Mouse (Mus musculus) liver (tissue): ENCODE results near the gene Jakmip3.

Experiments
- DNase-seq: peaks from one replicate; pipeline ENCODE4 v3.0.0-alpha.2; 2020; ENCODE audit warnings: mixed read lengths

Jakmip3 gene

DNA sequence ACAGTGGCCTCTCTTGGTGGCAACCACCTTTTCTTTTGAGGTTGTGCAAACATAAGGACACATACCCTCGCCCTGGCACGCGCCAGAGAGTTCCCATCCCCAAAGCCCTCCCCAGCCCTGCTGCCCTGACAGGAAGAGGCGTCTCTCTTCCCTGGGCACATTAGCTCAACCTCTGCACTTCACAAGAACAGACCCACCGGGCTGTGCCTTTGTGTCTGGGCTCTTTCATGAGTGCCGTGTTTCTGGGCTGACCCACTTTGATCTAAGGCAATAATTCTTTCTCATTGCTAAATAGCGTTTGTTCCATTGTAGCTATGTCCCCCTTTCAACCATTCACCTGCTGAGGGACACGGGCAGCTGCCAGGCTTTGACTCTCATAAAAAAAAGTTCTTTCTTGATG, 7.8 kb downstream of the Jakmip3 start:
- DNase-seq = no peak

DNA sequence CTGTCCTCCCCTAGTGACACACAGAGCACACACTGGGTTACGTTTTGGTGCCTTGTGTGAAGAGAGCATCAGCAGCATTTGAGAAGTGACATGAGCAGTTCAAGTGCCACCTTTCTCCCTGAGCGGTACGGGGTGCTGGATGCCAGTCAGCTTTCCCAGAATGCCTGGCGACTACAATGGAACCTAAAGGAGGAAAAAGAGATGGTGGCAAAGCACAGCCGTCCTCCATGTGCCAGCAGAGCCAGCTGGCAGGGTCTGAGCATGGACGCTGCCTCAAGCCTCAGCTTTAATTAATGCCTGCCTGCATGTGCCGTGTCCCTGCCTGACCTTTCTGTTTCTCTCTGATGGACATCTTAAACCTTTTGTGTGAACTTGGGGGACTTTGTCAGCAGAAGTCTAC, 15.3 kb downstream of the Jakmip3 start:
- DNase-seq = no peak

DNA sequence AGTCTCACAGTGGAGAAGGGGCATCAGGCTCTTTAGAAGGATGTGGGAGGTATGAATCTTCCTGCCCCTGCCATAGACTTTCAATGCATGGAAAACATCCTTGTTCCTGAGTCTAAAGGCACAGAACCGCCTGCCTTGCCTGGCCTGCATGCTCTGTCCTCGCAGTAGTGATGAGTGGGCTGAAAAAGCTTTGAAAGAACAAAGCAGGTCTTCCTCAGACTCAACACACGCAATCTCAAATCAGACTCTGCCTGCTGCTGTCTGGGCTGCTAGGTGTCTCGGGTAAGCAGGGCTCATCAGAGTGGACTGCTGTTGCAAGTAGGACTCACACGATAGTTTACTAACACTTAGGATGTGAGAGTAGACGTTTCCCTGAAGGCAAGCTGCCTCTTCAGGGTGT, 16.6 kb downstream of the Jakmip3 start:
- no peak for DNase-seq

DNA sequence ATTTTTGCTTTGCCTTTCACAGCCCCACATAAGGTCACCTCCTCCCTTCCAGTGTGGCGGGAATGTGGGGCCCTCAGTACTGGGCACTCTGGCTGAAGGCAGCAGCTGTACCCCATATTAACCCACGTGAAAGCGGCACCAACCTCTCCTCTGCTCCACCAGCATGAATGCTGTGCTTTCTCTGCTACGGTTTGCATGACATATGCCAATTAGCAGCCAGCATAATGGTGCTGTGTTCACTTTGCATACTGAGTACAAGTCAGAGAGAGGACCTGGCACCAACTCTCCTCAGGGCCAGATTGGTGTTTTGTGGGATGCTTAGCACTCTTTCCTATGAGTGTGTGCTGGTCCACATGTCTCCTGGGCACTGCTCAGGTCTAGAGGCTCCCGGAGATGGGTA, 19.2 kb downstream of the Jakmip3 start:
- DNase-seq = no peak

DNA sequence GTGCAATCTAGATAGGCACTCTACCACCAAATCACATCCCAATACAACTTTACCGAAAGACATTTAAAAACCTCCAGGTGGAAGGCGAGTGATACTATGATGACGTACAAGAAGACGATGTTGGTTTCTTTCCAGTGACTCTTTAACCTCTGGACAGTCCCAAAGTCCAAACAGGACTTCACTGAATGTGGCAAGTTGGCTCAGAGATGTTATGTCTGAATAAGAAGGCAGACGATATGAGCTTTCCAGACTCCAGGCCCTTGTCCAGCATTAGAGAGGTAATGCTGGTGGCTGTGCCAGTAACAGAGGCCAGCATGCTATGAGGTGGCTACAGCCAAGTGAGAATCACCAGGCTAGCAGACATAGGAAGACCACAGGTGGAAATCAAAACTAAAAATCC, 23.2 kb downstream of the Jakmip3 start:
- DNase-seq = no peak

DNA sequence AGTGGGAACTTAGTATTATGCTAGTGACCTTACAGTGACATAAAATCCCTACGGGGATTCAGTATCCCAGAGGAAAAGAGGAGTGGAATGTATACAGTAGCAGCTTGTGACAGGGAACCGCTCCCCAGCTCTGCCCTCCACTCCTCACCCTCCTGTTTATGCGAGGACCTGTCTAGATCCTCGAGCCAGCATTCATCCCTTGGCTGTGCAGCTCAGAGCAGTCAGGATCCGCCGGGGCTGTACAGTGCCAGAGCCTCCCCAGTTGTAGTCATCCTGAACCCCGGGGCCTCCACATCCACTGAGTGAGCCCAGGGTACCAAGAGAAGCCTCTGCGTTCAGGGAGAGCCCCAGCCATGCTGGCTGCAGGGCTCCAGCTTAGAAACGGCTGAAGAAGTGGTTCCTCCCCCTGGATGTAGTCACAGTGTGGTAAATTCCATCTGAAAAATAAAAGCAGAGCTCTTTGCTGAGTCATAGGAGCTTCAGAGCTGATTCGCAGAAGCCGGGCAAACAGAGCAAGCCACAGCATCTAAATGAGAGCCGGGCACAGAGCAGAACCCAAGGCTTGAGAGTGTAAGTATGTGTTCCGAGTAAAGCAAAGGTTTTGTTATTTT, 27.6 kb downstream of the Jakmip3 start:
- no peak for DNase-seq

DNA sequence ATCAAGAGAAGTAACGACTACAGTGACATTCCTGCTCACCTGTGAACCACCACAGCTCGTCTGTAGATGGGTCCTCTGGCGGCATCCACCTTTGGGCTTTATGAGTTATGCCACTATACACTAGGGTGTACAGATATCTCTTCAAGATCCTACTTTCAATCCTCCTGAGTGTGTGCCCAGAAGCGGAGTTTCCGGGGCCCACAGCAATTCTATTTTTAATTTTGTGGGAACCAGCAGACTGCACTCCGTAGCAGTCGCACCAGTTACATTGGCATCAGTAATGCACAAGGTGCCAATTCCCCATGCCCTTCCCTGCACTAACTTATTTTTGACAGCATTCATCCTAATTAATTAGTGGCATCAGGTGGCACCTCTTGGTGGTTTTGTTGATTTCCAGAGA, 37.0 kb downstream of the Jakmip3 start:
- no peak for DNase-seq

DNA sequence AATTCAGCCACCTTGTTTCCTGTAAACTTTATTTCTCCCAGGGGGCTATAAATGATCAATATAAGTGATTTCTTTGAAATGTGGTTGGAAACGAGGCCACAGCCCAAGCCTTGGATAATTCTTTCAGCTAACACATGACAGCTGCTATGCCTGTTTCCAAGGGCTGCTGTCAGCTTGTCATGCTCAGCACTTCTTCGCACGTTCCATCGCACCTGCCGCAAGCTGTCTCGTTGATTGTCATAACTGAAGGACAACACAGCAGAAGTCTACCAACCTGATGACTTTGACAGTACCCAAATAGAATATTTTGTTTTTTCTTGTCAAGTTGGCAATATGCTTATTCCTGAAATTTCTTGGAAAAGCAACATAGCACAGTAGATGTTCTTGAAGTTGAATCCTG, 44.0 kb downstream of the Jakmip3 start:
- no peak for DNase-seq

DNA sequence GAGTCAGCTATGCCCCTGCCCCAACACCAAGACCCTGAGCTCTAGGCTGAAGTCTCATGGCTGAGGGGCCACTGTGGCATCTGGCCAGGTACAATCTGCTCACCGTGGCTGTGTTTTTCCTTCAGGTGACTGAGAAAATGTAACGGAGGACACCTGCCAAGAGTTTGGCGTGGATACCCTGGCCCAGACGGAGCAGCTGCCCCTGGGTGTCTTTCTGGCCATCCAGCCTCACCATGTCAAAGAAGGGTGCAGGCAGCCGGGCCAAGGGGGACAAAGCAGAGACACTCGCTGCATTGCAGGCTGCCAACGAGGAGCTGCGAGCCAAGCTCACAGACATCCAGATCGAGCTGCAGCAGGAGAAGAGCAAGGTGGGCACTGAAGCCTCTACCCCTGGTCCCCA, 48.6 kb downstream of the Jakmip3 start:
- no peak for DNase-seq

DNA sequence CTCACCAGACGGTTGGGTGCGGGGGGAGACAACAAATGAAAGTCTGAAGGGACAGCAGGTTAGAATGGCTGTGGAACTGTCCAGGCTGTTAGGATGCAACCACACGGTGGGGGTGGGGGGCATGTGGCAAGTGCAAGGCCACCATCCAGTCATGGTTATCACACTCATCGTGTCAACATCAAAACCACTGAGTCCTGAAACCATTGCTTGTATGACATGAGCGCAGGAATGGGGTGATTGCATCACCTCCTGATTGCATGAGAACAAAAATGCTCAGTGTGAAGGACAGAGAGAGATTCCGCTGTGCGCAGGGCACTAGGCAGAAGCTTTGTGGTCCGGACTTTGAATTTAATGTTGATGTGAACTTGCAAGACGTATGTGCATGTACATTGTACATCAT, 62.2 kb downstream of the Jakmip3 start:
- DNase-seq = no peak

DNA sequence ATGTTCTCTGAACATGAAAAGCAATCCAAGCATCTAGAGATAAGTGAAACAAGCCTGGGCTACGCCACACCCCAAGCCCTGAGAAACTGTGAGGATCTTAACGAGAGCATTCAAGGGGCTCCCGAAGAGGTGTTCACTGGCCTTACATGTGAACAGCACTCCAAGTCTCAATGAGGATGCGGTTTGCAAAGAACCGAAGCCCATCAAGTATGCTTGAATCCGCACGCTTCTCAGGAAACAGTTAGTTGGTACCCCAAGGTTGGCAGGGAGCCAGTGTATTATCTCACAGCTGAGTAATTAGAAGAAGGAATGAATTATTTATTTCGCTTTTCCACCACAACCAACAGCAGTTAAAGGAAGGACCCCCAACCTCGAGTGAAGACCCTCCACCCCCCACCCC, 62.7 kb downstream of the Jakmip3 start:
- DNase-seq = no peak

DNA sequence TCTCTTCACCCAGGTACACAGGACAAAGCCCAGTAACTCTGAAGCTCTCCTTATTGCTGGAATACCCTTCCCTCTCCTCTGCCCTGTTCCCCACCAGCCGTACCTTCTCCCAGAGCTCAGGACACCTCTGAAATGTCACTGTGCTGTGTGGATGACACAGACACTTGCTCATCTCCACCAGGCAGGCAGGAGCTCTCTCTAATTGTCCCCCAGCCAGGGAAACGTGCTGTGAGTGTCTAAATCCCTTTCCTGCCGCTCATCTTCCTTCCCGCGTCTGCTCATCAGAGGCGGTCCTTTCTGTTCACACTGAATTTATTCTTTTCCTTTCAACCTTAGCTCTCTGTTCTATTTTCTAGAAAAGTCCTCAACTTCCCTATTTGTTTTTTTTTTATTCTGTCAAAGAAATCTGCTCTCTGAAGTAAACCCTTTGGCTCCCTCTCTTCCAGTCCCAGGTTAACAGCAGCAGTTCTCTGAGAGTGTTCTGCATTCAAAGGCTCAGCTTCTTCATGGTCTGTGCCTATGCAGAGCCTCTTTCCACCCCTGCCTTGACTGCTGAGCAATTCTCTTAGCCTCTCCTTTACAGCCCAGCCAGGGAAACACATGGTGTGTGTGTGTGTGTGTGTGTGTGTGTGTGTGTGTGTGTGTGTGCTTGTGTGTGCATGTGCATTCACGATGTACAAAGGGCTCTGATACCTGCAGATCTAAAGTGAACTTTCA, 69.4 kb downstream of the Jakmip3 start:
- DNase-seq = no peak

DNA sequence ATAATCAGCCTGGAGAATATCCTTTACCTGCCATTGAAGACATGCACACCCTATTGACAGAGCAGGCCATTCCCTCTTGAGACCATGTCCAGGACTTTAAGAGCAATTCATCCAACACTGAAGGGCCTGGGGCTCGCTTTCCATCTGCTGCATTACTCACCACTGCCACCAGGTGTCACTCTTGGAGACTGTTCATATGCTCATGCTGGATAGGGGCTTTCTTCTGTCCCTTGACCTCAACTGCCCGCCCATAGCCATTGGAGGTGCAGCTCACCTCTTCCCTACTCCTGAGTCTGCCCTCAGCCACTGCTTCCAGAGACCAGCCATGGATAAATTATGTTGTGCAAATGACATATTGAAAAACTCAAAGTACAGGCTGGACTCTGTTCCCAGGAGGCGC, 70.5 kb downstream of the Jakmip3 start:
- peak; percentile 42 for DNase-seq

DNA sequence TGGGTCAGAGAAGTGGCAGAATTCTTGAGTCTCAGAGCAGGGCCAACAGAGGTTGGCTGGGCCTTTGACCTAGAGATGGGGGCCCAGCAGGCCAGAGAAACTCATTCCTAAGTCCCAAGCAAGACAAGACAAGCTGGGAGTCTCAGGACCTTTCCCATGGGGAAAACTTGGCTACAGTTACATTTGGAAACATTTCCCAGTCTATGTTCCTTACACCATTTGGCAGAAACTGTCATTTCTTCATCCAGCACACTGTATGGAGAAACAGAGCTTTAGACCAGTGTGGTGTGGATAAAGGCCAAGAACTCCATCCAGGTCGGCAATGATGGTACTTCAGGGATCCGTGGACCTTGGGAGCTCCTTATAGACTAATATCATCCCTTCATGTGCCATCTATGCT, 71.1 kb downstream of the Jakmip3 start:
- DNase-seq = no peak

DNA sequence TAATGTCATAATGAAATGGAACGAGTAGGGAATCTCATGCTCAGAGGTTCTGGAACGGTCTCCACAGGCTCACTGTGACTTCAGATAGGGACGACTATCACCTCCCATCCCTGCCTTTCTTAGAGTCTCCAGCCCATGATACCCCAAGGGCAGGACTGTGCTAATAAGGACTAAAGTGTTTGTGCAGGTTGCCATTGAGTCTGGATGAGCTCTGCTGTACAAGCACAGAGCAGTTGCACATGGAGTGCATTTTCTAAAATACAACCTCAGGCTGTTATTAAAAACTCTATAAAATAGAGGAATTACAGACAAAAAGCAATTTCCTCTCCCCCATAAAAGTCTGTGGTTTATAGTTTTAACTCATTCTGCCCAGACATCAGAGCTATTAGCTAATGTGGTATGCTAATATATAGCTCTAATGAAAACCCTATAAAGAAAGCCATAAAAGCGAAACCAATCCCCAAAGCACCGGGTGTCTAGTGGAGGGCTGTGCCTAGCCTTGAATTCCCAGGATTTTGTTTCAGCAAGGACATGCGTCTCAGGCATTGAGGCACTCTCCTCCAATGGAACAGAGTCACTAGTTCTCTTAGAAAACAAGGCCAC, 72.3 kb downstream of the Jakmip3 start:
- no peak for DNase-seq

DNA sequence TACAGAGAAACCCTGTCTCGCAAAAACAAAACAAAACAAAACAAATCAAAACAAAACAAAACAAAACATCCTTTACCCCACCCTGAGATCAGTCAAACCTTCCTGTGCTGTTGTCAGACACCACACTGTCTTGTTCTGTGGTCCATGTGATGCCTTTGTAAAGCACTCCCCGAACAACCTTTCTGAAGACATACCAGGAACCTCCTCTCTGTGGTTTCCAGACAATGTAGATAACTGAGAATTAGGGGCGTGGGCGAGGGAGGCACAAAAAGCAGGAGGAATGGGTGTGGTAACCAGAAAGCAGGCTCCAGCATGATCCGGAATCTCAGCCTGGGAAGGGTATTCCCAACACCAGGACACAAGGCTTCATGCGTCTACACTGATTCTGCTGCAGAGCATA, 74.6 kb downstream of the Jakmip3 start:
- DNase-seq = no peak

DNA sequence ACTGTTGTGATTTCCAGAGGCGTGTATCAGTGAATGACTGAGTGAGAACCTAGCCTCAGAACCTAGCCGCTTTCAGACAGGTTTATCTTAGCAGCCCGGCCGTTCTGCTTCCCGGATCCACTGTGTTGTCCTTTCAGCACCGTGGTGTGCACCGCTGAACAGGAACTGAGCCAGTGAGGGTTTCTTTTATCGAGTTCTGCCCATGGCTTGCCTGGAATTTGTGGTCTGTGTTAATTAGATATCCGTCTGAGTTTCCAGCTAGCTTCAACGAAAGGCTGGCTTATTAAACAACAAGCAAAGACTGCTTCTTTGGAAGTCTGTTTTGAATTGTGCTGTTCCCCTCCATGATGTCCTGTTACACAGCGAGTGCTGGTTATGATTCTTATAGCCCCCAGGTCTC, 75.8 kb downstream of the Jakmip3 start:
- DNase-seq = no peak

DNA sequence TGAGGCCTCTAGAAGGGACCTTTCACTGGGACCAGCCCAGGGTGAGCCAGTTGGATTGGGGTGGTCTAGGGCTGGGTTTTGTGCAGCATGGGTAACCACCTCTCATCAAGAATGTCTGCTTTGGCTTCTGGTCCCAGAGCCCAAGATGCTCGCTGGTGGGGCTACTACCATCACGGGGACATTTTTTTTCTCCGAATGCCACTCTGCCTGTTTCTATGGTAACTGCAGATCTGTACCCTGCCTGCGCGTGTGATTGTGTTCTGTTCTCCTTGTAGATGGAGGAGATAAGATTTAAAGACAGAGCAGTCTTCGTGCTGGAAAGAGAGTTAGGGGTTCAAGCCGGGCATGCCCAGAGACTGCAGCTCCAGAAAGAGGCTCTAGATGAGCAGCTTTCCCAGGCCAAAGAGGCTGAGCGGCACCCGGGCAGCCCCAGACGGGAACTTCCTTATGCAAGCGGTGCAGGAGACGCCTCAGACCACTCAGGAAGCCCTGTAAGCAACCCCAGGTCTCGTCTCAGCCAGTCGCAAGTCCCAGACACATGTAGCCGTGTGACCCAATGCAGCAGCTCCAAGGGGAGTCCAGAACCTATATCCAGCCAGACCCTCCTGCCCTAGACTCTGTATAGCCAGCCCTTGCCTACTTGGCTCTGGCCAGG, 76.8 kb downstream of the Jakmip3 start:
- DNase-seq = no peak

DNA sequence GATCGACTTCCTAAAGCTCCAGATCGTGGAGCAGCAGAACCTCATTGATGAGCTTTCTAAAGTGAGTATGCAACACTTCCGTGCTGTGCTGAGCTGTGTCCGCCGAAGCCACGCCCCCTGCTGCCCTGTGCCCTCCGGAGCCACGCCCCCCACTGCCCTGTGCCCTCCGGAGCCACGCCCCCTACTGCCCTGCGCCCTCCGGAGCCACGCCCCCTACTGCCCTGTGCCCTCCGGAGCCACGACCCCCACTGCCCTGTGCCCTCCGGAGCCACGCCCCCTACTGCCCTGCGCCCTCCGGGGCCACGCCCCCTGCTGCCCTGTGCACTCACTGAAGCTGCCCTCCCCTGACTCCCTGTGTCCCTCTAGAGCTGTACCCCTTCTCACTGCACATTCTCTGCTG, 80.4 kb downstream of the Jakmip3 start:
- peak; percentile 37 for DNase-seq

DNA sequence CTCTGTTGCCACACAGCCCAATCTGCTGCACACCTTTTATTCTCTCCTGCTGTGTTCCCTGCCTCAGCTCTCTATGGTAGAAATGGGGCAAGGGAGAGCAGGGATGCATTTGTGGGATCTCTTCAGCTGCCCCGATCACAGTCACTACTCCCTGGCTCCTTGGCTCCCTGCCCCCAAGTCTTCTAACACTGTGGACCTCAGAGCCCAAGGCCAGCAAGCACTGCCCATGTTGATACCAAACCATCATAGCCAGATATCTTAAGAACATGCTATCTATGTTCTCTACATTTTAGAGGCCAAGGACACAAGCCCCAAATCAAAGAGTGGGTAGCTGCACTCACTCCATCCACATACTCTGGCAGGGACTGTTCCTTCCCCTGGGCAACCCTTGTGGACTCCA, 80.8 kb downstream of the Jakmip3 start:
- DNase-seq = no peak

DNA sequence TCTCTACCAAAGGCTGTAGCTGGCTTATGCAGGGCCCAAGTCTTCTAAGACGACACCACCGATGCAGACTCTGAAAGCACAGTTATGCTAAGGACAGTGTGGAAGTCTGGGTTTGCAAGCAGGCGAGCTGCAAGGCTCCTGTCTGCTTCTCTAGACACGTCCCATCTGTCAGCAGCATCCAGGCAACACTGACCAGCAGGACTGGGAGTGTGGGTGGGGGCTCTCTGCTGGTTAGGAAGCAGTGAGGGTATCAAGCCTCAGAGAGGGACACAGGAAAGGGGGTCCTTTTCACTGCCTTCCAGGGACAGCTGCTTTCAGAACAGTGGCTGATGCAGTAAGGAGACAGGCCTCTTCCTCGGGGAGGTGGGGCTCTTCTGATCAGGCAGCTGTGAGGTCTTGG, 86.6 kb downstream of the Jakmip3 start:
- DNase-seq = no peak

DNA sequence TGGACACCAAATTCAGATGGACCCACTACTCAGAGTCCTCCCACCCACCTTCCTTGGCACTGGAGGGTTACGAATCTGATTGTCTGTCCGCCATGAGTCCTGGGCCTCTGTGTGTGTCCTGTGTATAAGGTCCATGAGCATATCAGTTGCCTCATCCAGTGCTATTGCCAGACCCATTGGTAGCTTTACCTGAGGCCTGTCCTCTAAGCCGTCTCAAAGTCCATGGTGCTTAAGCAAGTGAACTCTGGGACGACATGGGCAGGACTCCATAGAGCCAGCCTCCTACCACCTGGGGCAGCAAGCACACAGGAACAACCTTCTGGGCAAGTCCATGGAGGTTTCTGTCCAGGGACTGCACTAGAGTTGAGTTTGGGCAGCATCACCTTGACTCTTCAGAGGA, 90.7 kb downstream of the Jakmip3 start:
- no peak for DNase-seq

DNA sequence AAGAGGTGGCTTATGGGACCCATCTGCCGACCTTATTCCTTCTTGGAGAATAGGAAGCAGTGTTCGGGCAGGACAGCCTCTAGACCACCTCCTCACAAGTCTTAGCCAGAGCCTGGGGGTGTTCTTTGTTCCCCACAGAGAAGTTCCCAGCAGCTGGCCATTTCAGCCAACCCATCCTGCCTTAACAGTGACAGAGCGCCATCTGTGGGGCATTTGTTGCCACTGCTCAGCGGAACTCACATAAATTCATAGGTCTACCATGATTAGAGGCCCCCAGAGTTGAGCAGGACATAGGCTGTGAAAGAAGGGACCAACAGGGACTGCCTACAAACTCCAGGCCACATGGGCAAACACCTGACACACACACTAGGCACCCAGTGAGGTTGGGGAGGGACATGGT, 122.9 kb downstream of the Jakmip3 start:
- DNase-seq = no peak

DNA sequence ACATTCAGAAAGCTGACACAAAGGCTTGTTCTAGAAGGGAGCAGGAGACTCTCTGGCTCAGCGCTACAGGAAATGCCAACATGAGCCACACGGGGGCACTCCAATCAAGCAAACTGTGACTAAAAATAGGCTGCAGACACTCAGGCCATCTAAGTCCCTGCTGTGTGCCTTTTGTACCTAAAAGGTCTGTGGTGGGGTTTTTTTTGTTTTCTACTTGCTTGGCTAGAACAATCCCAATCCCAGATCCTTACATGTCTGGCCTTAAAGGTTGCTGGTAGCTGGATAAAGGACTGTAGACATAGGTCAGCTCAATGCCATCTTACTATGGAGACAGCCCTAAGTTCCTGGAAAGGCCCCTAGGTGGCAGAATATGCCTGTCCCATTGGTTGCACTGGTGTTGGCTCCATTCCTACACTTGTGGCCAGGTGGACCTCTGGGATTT, 127.7 kb downstream of the Jakmip3 start:
- peak; percentile 49 for DNase-seq
